Mouse (Mus musculus): ENCODE results near the gene Zfr. TPM values are rescaled to one million over a fixed set of nuclear protein-coding genes. Genes with fewer than 3 reads are reported as not detected.
"Not testable (repeated sequence)": the region's sequence is repeated elsewhere in the genome, so short reads cannot be mapped to it uniquely, and the experiment has no call there.

The Zfr gene
- polyA plus RNA-seq, 1 experiment from 2014 or later: 86.9 TPM

- H3K9ac ChIP-seq (ENCODE audit: low read depth, low read length); H3K9me3 ChIP-seq (ENCODE audit: control insufficient read depth, low read length); H3K27ac ChIP-seq (ENCODE audit: low read length); H3K4me3 ChIP-seq (ENCODE audit: low read length); H3K4me2 ChIP-seq (ENCODE audit: low read depth, low read length); H3K36me3 ChIP-seq (ENCODE audit: control insufficient read depth, insufficient read depth, low read length); ATAC-seq; H3K27me3 ChIP-seq (replicated peaks; ENCODE audit: control insufficient read depth, insufficient read depth, low read length): not testable (repeated sequence)
- WGBS: 83% methylated on average over 3 of the region's 3 CpGs
- peaks cover 54% of the 10 kb centered on the region for H3K4me1 ChIP-seq (ENCODE audit: control insufficient read depth, insufficient read depth, low read length)
Observed at GRCm38 (mm10) chr15:12217332-12217731, 99.7 kb downstream of the Zfr start.

GRCm38 (mm10) chr15:12217849-12218248 lies 100.2 kb downstream of the Zfr start:
- H3K4me2 ChIP-seq (ENCODE audit: low read depth, low read length): no peak overlapping the region
- H3K4me3 ChIP-seq (ENCODE audit: low read length): no peak overlapping the region
- H3K4me1 ChIP-seq (ENCODE audit: control insufficient read depth, insufficient read depth, low read length): peaks cover 59% of the 10 kb centered on the region
- peak overlapping the region; percentile 68; the same call in 1 of the 2 replicates for H3K27ac ChIP-seq (ENCODE audit: low read length)
- no peak for ATAC-seq
- H3K9ac ChIP-seq (ENCODE audit: low read depth, low read length): 0 out of 2 replicates have a peak overlapping the region, but pooled peaks have one; percentile 27
- no peaks in the 10 kb centered on the region for H3K9me3 ChIP-seq (ENCODE audit: control insufficient read depth, low read length)
- H3K27me3 ChIP-seq (replicated peaks; ENCODE audit: control insufficient read depth, insufficient read depth, low read length): no peaks in the 10 kb centered on the region
- no peaks in the 10 kb centered on the region for H3K36me3 ChIP-seq (ENCODE audit: control insufficient read depth, insufficient read depth, low read length)
- WGBS: 57% methylated on average over 5 of the region's 5 CpGs

- Histone ChIP-seq H3K27ac (ENCODE audit: low read length) (peak overlapping the region; percentile 75), H3K4me2 (ENCODE audit: low read depth, low read length) (no peak overlapping the region), H3K9me3 (ENCODE audit: control insufficient read depth, low read length) (no peaks in the 10 kb centered on the region), H3K9ac (ENCODE audit: low read depth, low read length) (no peak overlapping the region), H3K36me3 (ENCODE audit: control insufficient read depth, insufficient read depth, low read length) (no peaks in the 10 kb centered on the region), H3K4me1 (ENCODE audit: control insufficient read depth, insufficient read depth, low read length) (peaks cover 61% of the 10 kb centered on the region), H3K4me3 (ENCODE audit: low read length) (no peak overlapping the region), H3K27me3 (replicated peaks; ENCODE audit: control insufficient read depth, insufficient read depth, low read length) (no peaks in the 10 kb centered on the region)
- WGBS: 67% methylated on average over 11 of the region's 11 CpGs
- peak; percentile 92 for ATAC-seq
Observed at GRCm38 (mm10) chr15:12218583-12219382, 101.2 kb downstream of the Zfr start.

GRCm38 (mm10) chr15:12221131-12221530 lies 103.5 kb downstream of the Zfr start:
- H3K9me3 ChIP-seq (ENCODE audit: control insufficient read depth, low read length): no peaks in the 10 kb centered on the region
- WGBS: 85% methylated on average over 13 of the region's 13 CpGs
- no peak overlapping the region for H3K9ac ChIP-seq (ENCODE audit: low read depth, low read length)
- H3K4me3 ChIP-seq (ENCODE audit: low read length): no peak overlapping the region
- 0 out of 2 replicates have a peak overlapping the region, but pooled peaks have one; percentile 9 for H3K27ac ChIP-seq (ENCODE audit: low read length)
- ATAC-seq: no peak
- no peaks in the 10 kb centered on the region for H3K36me3 ChIP-seq (ENCODE audit: control insufficient read depth, insufficient read depth, low read length)
- peaks cover 54% of the 10 kb centered on the region for H3K4me1 ChIP-seq (ENCODE audit: control insufficient read depth, insufficient read depth, low read length)
- no peaks in the 10 kb centered on the region for H3K27me3 ChIP-seq (replicated peaks; ENCODE audit: control insufficient read depth, insufficient read depth, low read length)
- H3K4me2 ChIP-seq (ENCODE audit: low read depth, low read length): no peak overlapping the region

- WGBS: 45% methylated on average over 8 of the region's 8 CpGs
- ATAC-seq: no peak
- H3K27me3 ChIP-seq (replicated peaks; ENCODE audit: control insufficient read depth, insufficient read depth, low read length): no peaks in the 10 kb centered on the region
- H3K9me3 ChIP-seq (ENCODE audit: control insufficient read depth, low read length): no peaks in the 10 kb centered on the region
- no peak overlapping the region for H3K4me3 ChIP-seq (ENCODE audit: low read length)
- no peak overlapping the region for H3K9ac ChIP-seq (ENCODE audit: low read depth, low read length)
- peak overlapping the region; percentile 10; the same call in 1 of the 2 replicates for H3K27ac ChIP-seq (ENCODE audit: low read length)
- H3K4me1 ChIP-seq (ENCODE audit: control insufficient read depth, insufficient read depth, low read length): peaks cover 56% of the 10 kb centered on the region
- H3K4me2 ChIP-seq (ENCODE audit: low read depth, low read length): no peak overlapping the region
- H3K36me3 ChIP-seq (ENCODE audit: control insufficient read depth, insufficient read depth, low read length): no peaks in the 10 kb centered on the region
Observed at GRCm38 (mm10) chr15:12222564-12223302, 105.1 kb downstream of the Zfr start.

GRCm38 (mm10) chr15:12223393-12223792 lies 105.8 kb downstream of the Zfr start:
- Histone ChIP-seq H3K27me3 (replicated peaks; ENCODE audit: control insufficient read depth, insufficient read depth, low read length) (no peaks in the 10 kb centered on the region), H3K9ac (ENCODE audit: low read depth, low read length) (no peak overlapping the region), H3K4me2 (ENCODE audit: low read depth, low read length) (no peak overlapping the region), H3K9me3 (ENCODE audit: control insufficient read depth, low read length) (no peaks in the 10 kb centered on the region), H3K4me3 (ENCODE audit: low read length) (no peak overlapping the region), H3K4me1 (ENCODE audit: control insufficient read depth, insufficient read depth, low read length) (peaks cover 57% of the 10 kb centered on the region), H3K27ac (ENCODE audit: low read length) (no peak overlapping the region), H3K36me3 (ENCODE audit: control insufficient read depth, insufficient read depth, low read length) (no peaks in the 10 kb centered on the region)
- no peak for ATAC-seq
- 79% methylated on average over 6 of the region's 6 CpGs for WGBS

- H3K27me3 ChIP-seq (replicated peaks; ENCODE audit: control insufficient read depth, insufficient read depth, low read length): no peaks in the 10 kb centered on the region
- no peak for ATAC-seq
- no peak overlapping the region for H3K4me3 ChIP-seq (ENCODE audit: low read length)
- no peak overlapping the region for H3K9ac ChIP-seq (ENCODE audit: low read depth, low read length)
- H3K9me3 ChIP-seq (ENCODE audit: control insufficient read depth, low read length): no peaks in the 10 kb centered on the region
- no peak overlapping the region for H3K27ac ChIP-seq (ENCODE audit: low read length)
- no peaks in the 10 kb centered on the region for H3K36me3 ChIP-seq (ENCODE audit: control insufficient read depth, insufficient read depth, low read length)
- H3K4me1 ChIP-seq (ENCODE audit: control insufficient read depth, insufficient read depth, low read length): peaks cover 56% of the 10 kb centered on the region
- no peak overlapping the region for H3K4me2 ChIP-seq (ENCODE audit: low read depth, low read length)
- 98% methylated on average over 2 of the region's 2 CpGs for WGBS
Observed at GRCm38 (mm10) chr15:12224239-12224638, 106.6 kb downstream of the Zfr start.

GRCm38 (mm10) chr15:12225062-12225461 lies 107.4 kb downstream of the Zfr start:
- H3K27me3 ChIP-seq (replicated peaks; ENCODE audit: control insufficient read depth, insufficient read depth, low read length): no peaks in the 10 kb centered on the region
- H3K4me3 ChIP-seq (ENCODE audit: low read length): no peak overlapping the region
- H3K9ac ChIP-seq (ENCODE audit: low read depth, low read length): no peak overlapping the region
- no peaks in the 10 kb centered on the region for H3K9me3 ChIP-seq (ENCODE audit: control insufficient read depth, low read length)
- WGBS: 71% methylated on average over 4 of the region's 4 CpGs
- H3K4me2 ChIP-seq (ENCODE audit: low read depth, low read length): no peak overlapping the region
- H3K4me1 ChIP-seq (ENCODE audit: control insufficient read depth, insufficient read depth, low read length): peaks cover 54% of the 10 kb centered on the region
- ATAC-seq: no peak
- no peaks in the 10 kb centered on the region for H3K36me3 ChIP-seq (ENCODE audit: control insufficient read depth, insufficient read depth, low read length)
- H3K27ac ChIP-seq (ENCODE audit: low read length): no peak overlapping the region

- no peak overlapping the region for H3K9ac ChIP-seq (ENCODE audit: low read depth, low read length)
- no peaks in the 10 kb centered on the region for H3K27me3 ChIP-seq (replicated peaks; ENCODE audit: control insufficient read depth, insufficient read depth, low read length)
- no peak overlapping the region for H3K4me2 ChIP-seq (ENCODE audit: low read depth, low read length)
- peaks cover 48% of the 10 kb centered on the region for H3K4me1 ChIP-seq (ENCODE audit: control insufficient read depth, insufficient read depth, low read length)
- H3K36me3 ChIP-seq (ENCODE audit: control insufficient read depth, insufficient read depth, low read length): no peaks in the 10 kb centered on the region
- H3K9me3 ChIP-seq (ENCODE audit: control insufficient read depth, low read length): no peaks in the 10 kb centered on the region
- no peak overlapping the region for H3K27ac ChIP-seq (ENCODE audit: low read length)
- no peak overlapping the region for H3K4me3 ChIP-seq (ENCODE audit: low read length)
- ATAC-seq: no peak
- WGBS: 93% methylated on average over 15 of the region's 15 CpGs
Observed at GRCm38 (mm10) chr15:12226908-12227307, 109.3 kb downstream of the Zfr start.

Measured in intestine, embryonic 16.5 days (tissue).